Mouse (Mus musculus): ENCODE measurements around the gene Kbtbd6.
A peak's percentile ranks its signal among the peaks of the same experiment; 100 is the strongest.

DNA sequence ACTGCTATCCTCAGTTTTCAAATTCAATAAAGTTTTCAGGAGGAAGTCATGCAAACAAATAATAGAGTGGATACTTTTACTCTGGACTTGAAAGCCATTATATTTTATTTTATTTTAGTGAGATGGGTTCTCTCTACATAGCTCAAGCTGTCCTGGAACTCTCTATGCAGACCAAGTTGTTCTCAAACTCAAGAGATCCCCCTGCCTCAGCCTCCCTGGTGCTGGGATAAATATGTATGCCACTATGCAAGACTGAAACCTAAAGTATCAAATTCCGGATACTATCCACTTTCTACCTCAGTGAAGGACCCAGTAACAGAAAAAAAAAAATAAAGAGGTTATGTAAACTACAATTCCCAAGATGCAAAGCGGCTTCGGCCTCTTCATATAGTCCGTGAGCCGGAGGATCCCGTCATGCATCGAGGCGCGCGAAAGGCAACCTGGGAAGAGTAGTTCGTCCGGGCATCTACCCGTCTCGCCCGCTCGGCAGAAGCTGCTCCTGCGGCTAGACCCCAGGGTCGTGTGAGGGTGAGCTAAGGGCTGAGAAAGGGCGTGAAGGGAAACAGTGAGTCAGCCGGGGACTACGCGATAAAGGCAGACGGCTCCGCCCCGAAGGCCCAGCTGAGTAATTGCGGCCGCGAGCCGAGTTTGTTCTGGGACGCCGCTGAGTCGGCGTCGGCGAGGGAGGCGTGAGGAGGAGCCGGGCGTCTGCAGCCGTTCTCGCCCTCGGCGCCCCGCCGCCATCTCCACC, 25.5 kb upstream of the Kbtbd6 start, which contains the start of gene Kbtbd7:
- TF ChIP-seq CTCF (IDR thresholded peaks at IDR 0.05; ENCODE audit: control insufficient read depth, insufficient read depth, low read length): no peak
- peak; percentile 76; the same call in 1 of the 2 replicates for TF ChIP-seq POLR2A (IDR thresholded peaks at IDR 0.05; ENCODE audit: borderline replicate concordance, control insufficient read depth, low read depth, low read length)
